Mouse (Mus musculus) hindbrain, embryonic 12.5 days (tissue): Measurements from ENCODE around the gene Ccn2. TPM values are rescaled to one million over a fixed set of nuclear protein-coding genes. Genes with fewer than 3 reads are reported as not detected.

ENCODE experiments used
- polyA plus RNA-seq: library from polyadenylated mRNA; unstranded; fragments of >200 nt; fragmentation: Nextera tagmentation; extraction: Ambion mirVana; gene quantifications from 2 replicates; pipeline ENCODE4 v1.2.1, GENCODE M21; 2016

Ccn2 gene
- polyA plus RNA-seq, 1 experiment from 2014 or later = 6.8 TPM

Other genes with a start within 250 kb of the Ccn2 start
- 1.4 and 1.6 TPM in 2 replicates for gene Enpp1, start 116.7 kb downstream of the Ccn2 start, polyA plus RNA-seq
- gene Enpp3, start 247.4 kb downstream of the Ccn2 start, polyA plus RNA-seq = 5.5 and 6.4 TPM in 2 replicates